24 mouse cellular contexts compared by ENCODE assay signal in genomic region chr8:31377698-31378334, GRCm38 (mm10).
DNase-seq lines count a peak whose midpoint lies in the region; ATAC-seq and TF ChIP-seq lines count a peak whose summit lies in the region.
"Had no signal": no experiment of that assay in that cellular context is flagged by ENCODE, and none has a peak within 500 bp of the region (broad histone marks: within the 10 kb centered on the region; RNA-seq: fewer than 3 reads in every experiment).

No protein-coding gene starts in this region.

- WGBS in lung, embryonic 14.5 days = 45% methylated on average over 2 of the region's 2 CpGs
- WGBS in lung, postnatal 0 days = 39% methylated on average over 2 of the region's 2 CpGs
- WGBS in lung, adult 2 months = 27% methylated on average over 2 of the region's 2 CpGs
- whole genome bisulfite sequencing in liver, postnatal 0 days (ENCODE audit: insufficient replicate concordance) = 55% methylated on average over 2 of the region's 2 CpGs

- TF ChIP-seq CTCF in lung, embryonic 14.5 days (IDR thresholded peaks at IDR 0.05; ENCODE audit: low read depth) = no peak
- TF ChIP-seq CTCF in lung, postnatal 0 days (IDR thresholded peaks at IDR 0.05) = no peak
- TF ChIP-seq CTCF in lung, adult 2 months (IDR thresholded peaks at IDR 0.05; ENCODE audit: insufficient read depth, low read length) = no peak
- TF ChIP-seq CTCF in liver, postnatal 0 days (IDR thresholded peaks at IDR 0.05; ENCODE audit: low read depth) = no peak

- H3K27me3 ChIP-seq in lung, embryonic 14.5 days (ENCODE audit: insufficient read depth, low read length) = no peaks in the 10 kb centered on the region
- H3K27me3 ChIP-seq in lung, postnatal 0 days (replicated peaks; ENCODE audit: insufficient read depth, low read length) = no peaks in the 10 kb centered on the region
- H3K27me3 ChIP-seq in liver, postnatal 0 days (ENCODE audit: insufficient read depth, low read length) = no peaks in the 10 kb centered on the region
- H3K27me3 ChIP-seq: embryonic facial prominence, embryonic 12.5 days; embryonic facial prominence, embryonic 15.5 days; forebrain, embryonic 12.5 days; forebrain, embryonic 15.5 days; hindbrain, embryonic 12.5 days; hindbrain, embryonic 15.5 days had no signal

- H3K4me3 ChIP-seq in lung, embryonic 14.5 days (ENCODE audit: low read depth, low read length) = no peak overlapping the region
- no peak overlapping the region for H3K4me3 ChIP-seq in lung, postnatal 0 days (ENCODE audit: low read depth, low read length)
- no peak overlapping the region for H3K4me3 ChIP-seq in lung, adult 2 months (replicated peaks; ENCODE audit: extremely low read depth, low read depth, low read length)
- no peak overlapping the region for H3K4me3 ChIP-seq in liver, postnatal 0 days (ENCODE audit: low read depth, low read length)
- H3K4me3 ChIP-seq: embryonic facial prominence, embryonic 12.5 days; embryonic facial prominence, embryonic 15.5 days; erythroblast, embryonic 14.5 days; forebrain, embryonic 12.5 days; forebrain, embryonic 15.5 days; heart, adult 2 months; hindbrain, embryonic 12.5 days; hindbrain, embryonic 15.5 days had no signal

- H3K4me2 ChIP-seq in lung, embryonic 14.5 days = no peak overlapping the region
- no peak overlapping the region for H3K4me2 ChIP-seq in lung, postnatal 0 days (replicated peaks; ENCODE audit: low read depth, low read length)
- H3K4me2 ChIP-seq in liver, postnatal 0 days (ENCODE audit: low read depth, low read length) = no peak overlapping the region
- H3K4me2 ChIP-seq: embryonic facial prominence, embryonic 12.5 days; embryonic facial prominence, embryonic 15.5 days; forebrain, embryonic 12.5 days; forebrain, embryonic 15.5 days; heart, embryonic 11.5 days; hindbrain, embryonic 12.5 days; hindbrain, embryonic 15.5 days had no signal

- H3K9me3 ChIP-seq in lung, embryonic 14.5 days (ENCODE audit: low read depth, low read length) = no peaks in the 10 kb centered on the region
- H3K9me3 ChIP-seq in lung, postnatal 0 days (ENCODE audit: low read length) = no peaks in the 10 kb centered on the region
- no peaks in the 10 kb centered on the region for H3K9me3 ChIP-seq in liver, postnatal 0 days (ENCODE audit: low read length)
- H3K9me3 ChIP-seq: embryonic facial prominence, embryonic 12.5 days; embryonic facial prominence, embryonic 15.5 days; forebrain, embryonic 12.5 days; forebrain, embryonic 15.5 days; G1E; hindbrain, embryonic 12.5 days; hindbrain, embryonic 15.5 days had no signal

- peak; percentile 84 for TF ChIP-seq EP300 in lung, postnatal 0 days (IDR thresholded peaks at IDR 0.05)
- TF ChIP-seq EP300 in liver, postnatal 0 days (IDR thresholded peaks at IDR 0.05; ENCODE audit: low read depth) = no peak

- H3K36me3 ChIP-seq in lung, embryonic 14.5 days (ENCODE audit: insufficient read depth) = no peaks in the 10 kb centered on the region
- H3K36me3 ChIP-seq in lung, postnatal 0 days (ENCODE audit: insufficient read depth, low read length) = no peaks in the 10 kb centered on the region
- H3K36me3 ChIP-seq in liver, postnatal 0 days (replicated peaks; ENCODE audit: insufficient read depth, low read length) = no peaks in the 10 kb centered on the region
- H3K36me3 ChIP-seq: embryonic facial prominence, embryonic 12.5 days; embryonic facial prominence, embryonic 15.5 days; forebrain, embryonic 12.5 days; forebrain, embryonic 15.5 days; G1E; hindbrain, embryonic 12.5 days; hindbrain, embryonic 15.5 days had no signal

- H3K9ac ChIP-seq in lung, embryonic 14.5 days = no peak overlapping the region
- no peak overlapping the region for H3K9ac ChIP-seq in lung, postnatal 0 days (replicated peaks; ENCODE audit: low read depth)
- no peak overlapping the region for H3K9ac ChIP-seq in liver, postnatal 0 days (replicated peaks)
- H3K9ac ChIP-seq: embryonic facial prominence, embryonic 12.5 days; embryonic facial prominence, embryonic 15.5 days; forebrain, embryonic 12.5 days; forebrain, embryonic 15.5 days; hindbrain, embryonic 12.5 days; hindbrain, embryonic 15.5 days had no signal

- no peak overlapping the region for H3K27ac ChIP-seq in lung, embryonic 14.5 days (ENCODE audit: low read depth)
- no peak overlapping the region for H3K27ac ChIP-seq in lung, postnatal 0 days (ENCODE audit: low read length)
- no peak overlapping the region for H3K27ac ChIP-seq in liver, postnatal 0 days (ENCODE audit: low read depth)
- H3K27ac ChIP-seq: embryonic facial prominence, embryonic 12.5 days; embryonic facial prominence, embryonic 15.5 days; forebrain, embryonic 12.5 days; forebrain, embryonic 15.5 days; heart, adult 2 months; hindbrain, embryonic 12.5 days; hindbrain, embryonic 15.5 days had no signal

- no peaks in the 10 kb centered on the region for H3K4me1 ChIP-seq in lung, embryonic 14.5 days (ENCODE audit: insufficient read depth)
- H3K4me1 ChIP-seq in lung, postnatal 0 days (ENCODE audit: insufficient read depth, low read depth, low read length) = no peaks in the 10 kb centered on the region
- H3K4me1 ChIP-seq in lung, adult 2 months (ENCODE audit: control insufficient read depth, insufficient read depth, low read length) = peaks cover 5% of the 10 kb centered on the region
- no peaks in the 10 kb centered on the region for H3K4me1 ChIP-seq in liver, postnatal 0 days (ENCODE audit: insufficient read depth)
- H3K4me1 ChIP-seq: embryonic facial prominence, embryonic 12.5 days; embryonic facial prominence, embryonic 15.5 days; forebrain, embryonic 12.5 days; forebrain, embryonic 15.5 days; hindbrain, embryonic 12.5 days; hindbrain, embryonic 15.5 days had no signal

- TF ChIP-seq POLR2A in lung, adult 2 months (IDR thresholded peaks at IDR 0.05; ENCODE audit: borderline replicate concordance, extremely low read depth, low read depth, low read length) = no peak

- peak; percentile 52; the same call in 1 of the 2 replicates for ATAC-seq in lung, embryonic 14.5 days (ENCODE audit: insufficient read depth)
- ATAC-seq in lung, postnatal 0 days = no peak; the same call in 1 of the 2 replicates
- no peak for ATAC-seq in liver, postnatal 0 days
- ATAC-seq: forebrain, embryonic 15.5 days had no signal

- DNase-seq in lung, embryonic 14.5 days = peak; percentile 7
- DNase-seq in lung, adult 18-20 months = no peak
- peak; percentile 7 for DNase-seq in lung, postnatal 0 days (ENCODE audit: low spot score)
- DNase-seq in lung, adult 2 months = no peak
- peak; percentile 79 for DNase-seq in Muller cell, postnatal 12 days (ENCODE audit: inconsistent ontology term)
- peak; percentile 16 for DNase-seq in lung, postnatal 36 days
- no peak for DNase-seq in liver, postnatal 0 days
- DNase-seq: adrenal gland, adult 2 months; adrenal gland, postnatal 14 days; cerebellum, adult 11 months; cerebellum, adult 2 months; cerebellum, adult 9-11 months; cerebellum, postnatal 25 days; gastrocnemius, postnatal 25 days; heart, adult 2 months had no signal

Comparison
In these comparisons a context has a peak if more than half of its experiments do, and no peak if none do; other contexts are left out.
1. DNase-seq: peak in lung, embryonic 14.5 days (single experiment), lung, postnatal 0 days (single experiment), Muller cell, postnatal 12 days (single experiment) and lung, postnatal 36 days (single experiment); none in lung, adult 18-20 months (0 of 2), lung, adult 2 months (single experiment) and liver, postnatal 0 days (single experiment).